Mouse (Mus musculus): ENCODE data around the gene Sept12.

The Sept12 gene

DNA sequence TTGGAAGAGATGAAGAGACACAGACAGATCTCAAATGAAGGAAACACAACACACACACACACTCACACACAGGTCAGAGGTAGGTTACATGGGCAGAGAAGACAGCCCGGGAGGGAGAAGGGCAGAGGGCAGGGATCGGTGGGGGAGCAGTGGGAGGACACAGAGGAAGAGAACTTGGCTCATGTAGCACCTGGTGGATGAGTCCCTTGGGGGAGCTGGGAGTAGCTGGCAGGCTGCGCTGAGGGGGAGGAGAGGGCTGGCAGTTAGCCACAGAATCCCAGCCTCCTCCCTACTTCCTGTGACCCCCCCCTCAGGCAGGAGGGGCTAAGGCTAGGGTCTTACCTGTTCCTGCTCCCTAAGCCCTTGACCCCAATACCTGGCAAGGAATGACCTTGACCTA is at the start of gene Sept12:
Gene Sept12, minus strand, starts transcription at position 300 of the 400 bp plus-strand sequence.
- CTCF ChIA-PET = no interaction called here

DNA sequence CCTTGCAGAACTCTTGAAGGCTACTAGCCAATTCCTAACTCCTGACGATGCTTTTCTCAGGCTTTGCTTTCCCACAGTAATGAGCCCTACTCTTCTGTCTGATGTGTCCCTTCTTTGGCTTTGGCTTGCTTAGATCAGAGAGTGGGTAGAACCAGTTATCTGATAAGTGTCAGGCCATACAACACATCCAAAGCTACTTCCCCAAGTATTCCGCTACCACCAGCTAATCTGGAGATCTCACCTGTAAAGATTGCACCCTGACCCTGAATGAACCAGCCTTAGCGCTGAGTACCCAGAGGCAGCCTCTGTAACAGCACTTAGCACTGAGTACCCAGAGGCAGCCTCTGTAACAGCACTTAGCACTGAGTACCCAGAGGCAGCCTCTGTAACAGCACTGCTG is 47.7 kb upstream of the Sept12 start:
- ChIA-PET CTCF (no interaction called here), POLR2A (interaction anchor here in 3 of 4 experiments (0.7 to 3.2 kb wide), 11 partner anchors 9 to 514 kb away, joined by 3 to 17 read pairs (median 3); no protein-coding TSS in a partner anchor)

More for the DNA sequence above, at the start of gene Sept12:
- POLR2A ChIA-PET = interaction anchor here in 1 of 4 experiments (0.5 to 1.6 kb wide), 5 partner anchors 11 to 180 kb away, joined by 3 to 8 read pairs (median 3); partner anchors contain the start of gene Rogdi

DNA sequence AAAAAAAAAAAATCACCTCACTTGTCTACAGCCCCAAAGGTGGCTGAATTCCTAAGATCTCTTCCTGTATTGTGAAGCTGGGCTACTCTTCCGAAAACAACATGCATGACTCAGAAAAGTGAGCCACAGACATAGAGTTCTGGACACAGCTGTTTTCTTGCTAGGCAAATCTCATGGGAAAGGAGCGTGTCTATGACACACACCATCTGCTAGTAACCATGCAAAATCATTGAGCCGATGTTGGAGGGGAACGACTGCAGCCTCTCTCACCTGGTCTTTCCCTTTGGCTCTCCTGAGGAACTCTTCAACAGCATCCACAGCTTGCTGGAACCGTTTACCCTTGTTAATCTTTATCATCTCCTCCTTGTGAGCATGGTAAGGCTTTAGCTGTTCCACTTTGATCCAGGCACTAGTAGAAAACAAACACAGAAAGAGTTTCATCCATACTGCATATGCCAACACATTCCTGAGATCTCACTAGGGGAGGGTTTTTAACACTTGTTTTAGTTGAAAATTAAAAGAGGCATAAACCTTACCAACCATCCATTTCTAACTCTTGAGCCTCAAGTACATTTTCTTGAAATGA is 39.1 kb upstream of the Sept12 start:
- ChIA-PET CTCF (interaction anchor here in 1 of 4 experiments (0.6 kb wide), 1 partner anchor 10 kb away, joined by 3 read pairs; no protein-coding TSS in a partner anchor), POLR2A (interaction anchor here in 2 of 4 experiments (0.8 to 3.5 kb wide), 7 partner anchors 9 to 21 kb away, joined by 3 to 14 read pairs (median 3); partner anchors contain the start of genes Glyr1 (in 2 of the 2) and Ubn1 (in 2 of the 2))

DNA sequence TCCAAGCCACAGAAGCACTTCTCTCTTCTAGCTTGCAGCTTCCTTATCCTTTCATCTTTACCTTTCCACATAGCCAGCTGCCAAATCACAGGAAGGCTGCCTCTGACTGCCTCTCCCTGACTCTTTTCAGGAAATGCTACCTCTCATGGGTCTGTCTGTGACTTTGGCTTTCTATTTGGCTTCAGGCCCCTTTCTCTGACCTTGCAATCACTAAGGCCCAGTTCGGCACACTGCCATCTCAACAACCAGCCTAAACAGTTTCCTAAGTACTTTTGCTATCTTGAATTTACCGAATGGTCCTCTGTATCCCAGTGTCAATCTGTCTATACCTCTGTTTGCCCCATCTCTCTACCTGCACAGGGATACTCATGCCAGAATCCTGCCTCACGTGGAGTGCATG is 37.9 kb upstream of the Sept12 start:
- CTCF ChIA-PET = no interaction called here
- POLR2A ChIA-PET = interaction anchor here in 2 of 4 experiments (1.2 to 3.5 kb wide), 4 partner anchors 9 to 14 kb away, joined by 3 to 17 read pairs (median 4); partner anchors contain the start of genes Glyr1 (in 2 of the 2) and Ubn1 (in 2 of the 2)

DNA sequence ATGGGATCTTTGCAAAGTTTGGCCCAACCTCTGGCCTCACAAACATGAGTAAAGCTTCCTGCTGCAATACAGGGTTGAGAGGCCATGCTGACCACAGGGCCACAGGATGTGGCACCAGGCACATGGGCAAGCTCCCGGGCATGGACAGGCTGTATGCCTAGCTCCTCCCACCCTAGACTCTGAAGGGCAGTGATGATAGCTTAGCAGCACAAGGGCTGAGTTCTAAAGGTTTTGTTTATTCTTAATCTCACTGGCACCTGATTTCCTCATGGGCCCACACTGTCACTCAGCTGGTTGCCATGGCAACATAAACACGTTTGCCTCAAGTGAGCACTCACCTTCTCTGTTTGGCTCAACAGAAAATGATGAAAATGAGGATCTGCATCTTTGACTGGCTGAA is 32.2 kb upstream of the Sept12 start:
- POLR2A ChIA-PET = interaction anchor here in 3 of 4 experiments (0.6 to 10.4 kb wide), 9 partner anchors 8 to 150 kb away, joined by 3 to 56 read pairs (median 5); partner anchors contain the start of genes Glyr1 (in 2 of the 3), Rogdi (in 2 of the 3), Ubald1 (in 2 of the 3) and Ubn1 (in 2 of the 3)
- CTCF ChIA-PET = interaction anchor here in 1 of 4 experiments (0.6 kb wide), 1 partner anchor 33 kb away, joined by 3 read pairs; no protein-coding TSS in a partner anchor

DNA sequence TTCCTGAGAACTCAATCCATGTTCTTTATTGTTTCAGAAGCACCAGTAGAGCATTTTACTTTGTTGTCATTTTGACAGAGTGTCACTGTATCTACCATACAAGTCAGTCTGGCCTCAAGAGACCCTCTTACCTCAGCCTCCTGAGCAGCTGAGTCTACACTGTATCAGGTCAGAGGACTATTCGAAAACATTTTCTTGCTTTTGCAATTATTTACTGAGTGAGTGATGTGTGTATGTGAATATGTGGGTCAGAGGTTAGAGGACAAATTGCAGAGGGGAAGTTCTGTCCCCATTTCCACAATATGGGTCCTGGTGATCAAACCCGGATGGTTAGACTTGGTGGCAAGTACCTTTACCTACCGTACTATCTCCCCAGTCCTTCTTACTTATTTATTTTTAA is 26.4 kb upstream of the Sept12 start:
- ChIA-PET POLR2A (interaction anchor here in 3 of 4 experiments (0.7 to 3.3 kb wide), 5 partner anchors 8 to 36 kb away, joined by 3 to 25 read pairs (median 3); partner anchors contain the start of genes Rogdi (in 2 of the 3) and Ubn1 (in 1 of the 3)), CTCF (interaction anchor here in 1 of 4 experiments (0.7 kb wide), 1 partner anchor 249 kb away, joined by 5 read pairs; no protein-coding TSS in a partner anchor)

DNA sequence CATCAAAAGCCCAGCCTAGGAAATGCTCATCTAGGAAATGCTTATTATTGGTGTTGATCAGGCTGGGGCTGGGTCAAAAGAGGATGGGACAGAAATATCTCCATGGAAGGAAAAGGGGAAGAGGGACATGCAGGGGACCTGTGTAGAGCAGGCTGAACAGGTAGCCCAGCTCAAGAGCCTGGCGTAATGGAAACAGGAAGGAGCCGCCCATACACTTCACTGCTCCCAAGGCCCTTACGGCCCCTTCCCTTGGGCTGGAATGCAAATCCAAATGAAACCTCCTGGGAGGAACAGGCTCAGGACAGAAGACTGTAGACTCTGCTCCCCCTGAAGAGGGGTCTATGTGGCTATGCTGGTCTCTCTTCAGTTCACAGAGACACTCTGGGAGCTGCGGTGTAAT is 16.9 kb upstream of the Sept12 start:
- ChIA-PET CTCF (interaction anchor here in 2 of 4 experiments (0.5 to 1.1 kb wide), 2 partner anchors 454 to 802 kb away, joined by 3 read pairs; partner anchors contain the start of gene Tfap4 (in 1 of the 2)), POLR2A (interaction anchor here in 3 of 4 experiments (1.1 to 3.6 kb wide), 16 partner anchors 8 to 240 kb away, joined by 3 to 56 read pairs (median 8); partner anchors contain the start of genes Glyr1 (in 3 of the 3), Ubn1 (in 3 of the 3), Nudt16l1 (in 1 of the 3) and Ubald1 (in 1 of the 3))

DNA sequence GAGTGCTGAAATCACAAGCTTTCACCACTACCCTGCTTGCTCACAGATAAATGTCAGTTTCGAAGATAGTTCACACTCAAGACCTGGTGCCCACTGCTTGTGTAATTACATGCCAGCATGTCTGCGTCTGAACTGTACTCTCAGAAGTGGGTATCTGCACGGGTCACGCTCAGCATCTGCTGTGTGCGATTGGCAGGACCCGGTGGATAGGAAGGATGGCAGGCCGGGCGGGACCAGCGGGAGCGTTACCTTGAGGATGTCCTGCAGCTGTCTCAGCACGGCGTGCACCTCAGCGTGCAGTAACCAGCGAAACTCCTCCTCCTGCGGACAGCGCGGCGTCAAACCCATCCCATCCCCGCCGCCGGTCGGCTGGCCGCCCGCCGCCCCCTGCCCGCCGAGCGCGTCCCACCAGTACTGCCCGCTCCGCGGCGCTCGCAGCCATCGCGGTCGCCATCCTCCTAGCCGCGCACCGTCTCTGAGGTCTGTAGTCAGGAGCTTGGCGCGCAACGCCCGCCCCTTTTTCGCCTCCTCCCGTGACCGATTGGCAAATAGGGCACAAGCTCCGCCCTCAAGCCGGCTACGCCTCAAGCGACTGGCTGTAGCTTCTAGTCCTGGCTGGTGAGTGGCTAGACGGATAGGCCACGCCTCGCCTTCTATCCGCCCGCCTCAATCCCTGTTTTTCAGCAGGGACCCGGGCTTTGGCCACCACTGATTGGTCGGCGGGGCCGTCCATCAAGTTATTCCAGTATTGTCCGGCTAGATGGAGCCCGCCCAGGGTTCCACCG is 15.6 kb upstream of the Sept12 start, which contains the start of gene Rogdi:
Gene Rogdi, minus strand, starts transcription at position 500 of the 785 bp plus-strand sequence.
- ChIA-PET CTCF (interaction anchor here in 3 of 4 experiments (0.5 to 1.6 kb wide), 8 partner anchors 28 to 1316 kb away, joined by 3 to 6 read pairs (median 4); no protein-coding TSS in a partner anchor), POLR2A (interaction anchor here (0.6 to 3.6 kb wide), 109 partner anchors 9 to 517 kb away, joined by 3 to 56 read pairs (median 4); partner anchors contain the start of genes Glyr1 (in 3 of the 4), Ubald1 (in 3 of the 4), Ubn1 (in 3 of the 4) and Anks3 (in 2 of the 4))

DNA sequence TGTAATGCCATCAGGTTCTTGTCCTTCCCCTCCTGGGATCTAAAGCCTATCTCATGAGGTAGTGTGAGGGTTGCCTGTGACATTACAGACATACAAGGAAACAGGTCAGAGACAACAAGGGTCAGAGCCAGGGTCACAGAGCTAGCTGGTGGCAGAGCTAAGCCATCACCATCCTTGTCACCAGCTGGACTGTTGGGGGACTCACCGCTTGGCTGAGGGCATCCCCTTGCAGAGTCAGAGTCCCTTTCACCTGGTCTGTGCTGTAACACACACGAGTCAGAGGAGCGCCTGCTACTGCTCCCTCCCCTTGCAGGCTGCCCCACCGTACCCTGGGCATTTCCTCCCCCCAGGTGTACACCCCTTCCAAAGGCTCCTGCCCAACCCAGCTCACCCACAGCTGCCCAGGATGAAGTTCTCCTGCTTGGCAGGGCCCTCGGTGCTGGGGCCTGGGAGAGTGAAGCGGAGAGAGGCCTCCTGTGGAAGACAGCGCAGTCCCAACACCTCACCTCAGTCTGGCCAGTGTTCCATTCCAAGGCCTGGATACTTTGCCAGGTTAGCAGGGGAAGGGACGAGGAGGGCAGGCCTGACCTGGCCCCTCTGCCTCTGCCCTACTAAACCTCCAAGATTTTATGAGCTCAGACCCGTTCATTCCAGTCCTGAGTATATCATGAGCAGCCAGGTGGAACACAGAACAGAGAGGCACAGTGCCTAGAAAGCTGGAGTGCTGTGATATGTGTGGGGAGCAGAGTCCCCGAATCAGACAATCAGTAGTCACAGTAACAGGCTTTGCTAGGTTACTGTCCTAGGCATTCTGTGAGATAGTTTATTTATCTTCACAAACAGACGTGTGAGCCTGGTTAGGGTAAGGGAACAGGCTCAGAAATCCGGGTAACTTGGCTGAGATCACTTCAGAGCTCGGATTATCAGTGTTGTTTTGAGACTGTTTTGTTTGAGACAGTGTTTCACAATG is 14.7 kb upstream of the Sept12 start:
- POLR2A ChIA-PET = interaction anchor here (0.6 to 3.6 kb wide), 62 partner anchors 9 to 388 kb away, joined by 3 to 56 read pairs (median 5); partner anchors contain the start of genes Glyr1 (in 3 of the 4), Ubn1 (in 3 of the 4), Anks3 (in 2 of the 4) and Nudt16l1 (in 2 of the 4)
- CTCF ChIA-PET = interaction anchor here in 2 of 4 experiments (1.2 to 1.6 kb wide), 3 partner anchors 46 to 98 kb away, joined by 5 to 6 read pairs (median 6); no protein-coding TSS in a partner anchor

DNA sequence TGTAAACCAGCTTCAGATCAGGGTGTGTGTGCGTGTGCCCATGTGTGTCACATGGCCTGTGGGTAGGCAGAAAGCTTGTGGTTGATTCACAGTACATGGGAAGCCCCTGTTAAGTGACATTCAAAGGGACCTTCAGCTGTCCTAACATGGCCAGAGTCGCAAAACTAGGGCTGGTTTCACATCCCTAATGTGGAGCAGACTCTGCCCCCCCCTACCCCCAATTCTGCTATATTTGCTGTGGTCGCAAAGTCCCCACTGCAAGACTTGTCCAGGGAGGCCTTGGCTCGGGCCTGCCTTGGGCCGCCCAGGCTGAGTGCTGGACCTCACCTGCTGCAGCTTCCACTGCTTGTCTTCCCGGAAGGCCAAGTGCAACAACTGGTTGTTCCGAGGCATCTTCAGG is 13.6 kb upstream of the Sept12 start:
- CTCF ChIA-PET = no interaction called here
- POLR2A ChIA-PET = interaction anchor here in 3 of 4 experiments (0.7 to 3.2 kb wide), 14 partner anchors 9 to 131 kb away, joined by 3 to 21 read pairs (median 3); partner anchors contain the start of genes Glyr1 (in 2 of the 3), Ubn1 (in 2 of the 3), Anks3 (in 1 of the 3) and Ubald1 (in 1 of the 3)

DNA sequence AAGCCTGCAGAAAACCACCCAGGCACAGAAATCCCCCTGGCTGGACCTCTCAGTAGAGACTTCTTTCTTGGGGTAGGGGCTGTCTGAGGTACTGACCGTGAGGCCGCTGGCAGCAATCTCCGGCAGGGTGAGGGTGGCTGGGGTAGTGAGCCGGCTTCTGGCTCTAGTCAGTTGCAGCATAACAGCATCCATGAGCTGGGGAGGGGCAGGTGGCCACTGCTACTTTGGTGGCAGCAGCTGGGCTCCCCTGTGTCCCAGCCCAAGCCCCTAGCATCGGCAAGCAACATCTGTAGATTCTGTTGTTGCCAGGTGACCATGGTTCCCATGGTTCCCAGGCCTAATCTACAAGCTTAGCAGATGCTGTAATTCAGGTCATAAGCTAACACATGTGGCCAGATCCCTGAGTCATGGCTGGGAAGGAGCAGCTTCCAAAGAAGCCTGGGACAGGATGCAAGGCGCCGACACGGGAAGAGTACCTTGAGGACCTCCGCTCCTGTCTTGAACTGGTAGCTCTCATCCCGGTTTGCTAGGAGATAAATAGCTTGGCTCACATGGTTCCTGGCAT is 12.8 kb upstream of the Sept12 start:
- POLR2A ChIA-PET = interaction anchor here in 3 of 4 experiments (0.7 to 3.2 kb wide), 12 partner anchors 11 to 130 kb away, joined by 3 to 21 read pairs (median 3); partner anchors contain the start of genes Glyr1 (in 2 of the 3), Ubn1 (in 2 of the 3) and Ubald1 (in 1 of the 3)
- CTCF ChIA-PET = no interaction called here

DNA sequence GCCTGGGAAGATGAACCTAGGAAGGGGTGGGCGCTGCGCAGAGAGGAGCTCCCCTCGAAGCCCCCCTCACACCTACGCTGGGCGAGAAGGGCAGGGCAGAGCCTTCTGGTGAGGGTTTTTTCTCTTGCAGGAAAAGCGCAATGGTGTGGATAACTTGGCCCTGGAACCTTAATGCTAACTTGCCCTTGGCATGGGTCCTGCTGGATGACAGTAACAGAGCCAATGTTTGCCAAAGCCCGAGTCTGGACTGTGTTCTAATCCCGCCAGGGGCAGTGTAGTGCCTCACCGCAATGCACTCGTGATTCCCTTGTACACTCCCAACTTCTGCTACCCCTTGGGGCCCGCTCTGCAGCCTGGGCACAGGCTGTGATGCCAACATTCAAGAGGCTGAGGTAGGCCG is 10.4 kb upstream of the Sept12 start:
- ChIA-PET POLR2A (interaction anchor here in 3 of 4 experiments (0.6 to 1.4 kb wide), 5 partner anchors 8 to 381 kb away, joined by 3 to 5 read pairs (median 3); no protein-coding TSS in a partner anchor), CTCF (interaction anchor here in 1 of 4 experiments (0.6 kb wide), 1 partner anchor 167 kb away, joined by 3 read pairs; no protein-coding TSS in a partner anchor)

DNA sequence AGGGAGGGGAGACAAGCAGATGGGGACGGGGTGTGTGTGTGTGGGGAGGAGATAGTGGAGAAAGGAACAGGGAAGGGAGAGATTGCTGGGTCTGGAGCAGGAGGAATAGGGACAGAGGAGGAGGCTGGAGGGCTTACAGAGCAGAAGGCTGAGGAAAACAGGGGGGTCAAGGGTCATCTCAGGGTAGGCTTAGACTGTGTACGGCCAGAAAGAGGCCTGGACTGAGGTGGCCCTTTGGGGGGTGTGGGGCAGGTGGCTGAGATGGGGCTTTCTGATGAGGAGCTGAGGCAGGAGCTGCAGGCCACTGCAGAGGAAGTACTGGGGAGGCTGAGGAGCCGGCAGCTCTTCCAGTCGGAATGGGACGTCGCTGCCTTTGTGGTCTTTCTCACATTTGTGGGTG is 9.8 kb upstream of the Sept12 start:
- POLR2A ChIA-PET = interaction anchor here in 3 of 4 experiments (0.8 to 1.4 kb wide), 4 partner anchors 9 to 322 kb away, joined by 3 to 5 read pairs (median 3); no protein-coding TSS in a partner anchor
- CTCF ChIA-PET = no interaction called here

DNA sequence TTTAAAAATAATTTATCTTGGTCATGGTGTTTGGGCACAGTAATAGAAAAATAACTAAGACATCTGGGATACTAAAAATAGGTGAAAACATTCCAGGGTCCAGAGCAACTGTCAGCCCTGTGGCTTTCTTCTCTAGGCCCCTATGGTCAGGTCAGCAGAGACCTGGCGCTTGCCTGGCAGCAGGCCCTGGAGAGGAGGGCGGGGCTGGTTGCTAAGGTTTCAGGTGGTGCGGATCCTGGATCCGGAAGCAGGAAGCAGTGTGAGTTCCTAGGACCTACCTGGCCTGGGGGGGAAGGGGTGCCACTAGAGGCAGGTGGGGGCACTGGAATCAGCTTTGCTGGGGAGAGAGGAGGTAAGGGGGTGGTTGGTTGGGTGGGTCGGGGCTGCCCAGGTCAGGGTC is 9.4 kb upstream of the Sept12 start, which contains the start of gene Smim22:
Gene Smim22, plus strand, starts transcription at position 222 of the 400 bp plus-strand sequence.
- CTCF ChIA-PET = no interaction called here
- POLR2A ChIA-PET = interaction anchor here in 3 of 4 experiments (0.5 to 1.4 kb wide), 5 partner anchors 9 to 196 kb away, joined by 3 to 5 read pairs (median 4); partner anchors contain the start of gene Nudt16l1 (in 1 of the 3)

DNA sequence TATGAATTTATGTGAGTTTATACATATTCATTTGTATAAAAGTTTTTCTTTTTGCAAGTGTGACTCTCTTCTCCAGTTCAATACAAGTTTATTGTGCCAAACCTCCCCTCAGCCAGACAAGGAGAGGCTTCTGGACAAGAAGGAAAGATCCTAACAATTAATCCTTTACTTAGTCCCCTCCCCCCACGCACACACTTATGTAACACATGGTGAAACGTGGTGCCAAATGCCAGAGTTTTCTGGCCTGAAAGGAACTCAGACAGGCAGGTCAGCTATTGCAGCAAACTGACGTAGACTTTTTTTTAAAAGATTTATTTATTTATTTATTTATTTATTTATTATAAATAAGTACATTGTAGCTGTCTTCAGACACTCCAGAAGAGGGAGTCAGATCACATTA is 3.0 kb upstream of the Sept12 start:
- ChIA-PET POLR2A (interaction anchor here in 2 of 4 experiments (0.6 to 5.3 kb wide), 2 partner anchors 13 to 97 kb away, joined by 3 to 43 read pairs; partner anchors contain the start of gene Rogdi (in 1 of the 2)), CTCF (interaction anchor here in 1 of 4 experiments (0.6 kb wide), 1 partner anchor 17 kb away, joined by 9 read pairs; no protein-coding TSS in a partner anchor)

DNA sequence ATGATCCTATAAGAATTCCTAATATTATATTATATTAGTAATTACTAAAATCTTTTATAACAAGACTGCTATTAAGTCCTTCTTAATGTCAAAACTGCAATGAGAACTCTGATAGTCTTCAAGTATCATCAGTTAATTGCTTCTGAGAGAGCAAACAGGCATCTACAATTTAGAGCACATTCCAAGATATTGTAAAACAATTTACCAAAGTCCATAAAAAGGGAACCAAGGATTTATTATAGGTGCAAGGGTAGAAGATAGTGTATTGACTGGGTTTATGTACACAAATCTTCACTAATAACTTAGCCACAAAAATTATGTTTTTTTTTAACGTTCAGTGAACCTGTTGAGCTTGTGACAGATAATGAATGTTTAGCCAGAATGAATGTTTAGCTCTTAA is 1.3 kb upstream of the Sept12 start:
- POLR2A ChIA-PET = interaction anchor here in 2 of 4 experiments (0.6 to 1.6 kb wide), 5 partner anchors 12 to 603 kb away, joined by 3 to 8 read pairs (median 4); partner anchors contain the start of gene Rogdi (in 1 of the 2)
- CTCF ChIA-PET = no interaction called here
